ENCODE assay signal across 8 mouse cellular contexts in genomic region chr10:59952152-59952780, GRCm38 (mm10). TPM values are rescaled to one million over a fixed set of nuclear protein-coding genes. Genes with fewer than 3 reads are reported as not detected.
DNase-seq lines count a peak whose midpoint lies in the region; ATAC-seq and TF ChIP-seq lines count a peak whose summit lies in the region.

No protein-coding gene starts in this region.

- H3K4me3 ChIP-seq in G1E (ENCODE audit: low read depth, low read length), result peak overlapping the region; percentile 80
- peak overlapping the region; percentile 74 for H3K4me3 ChIP-seq in intestine, embryonic 15.5 days (replicated peaks)
- peak overlapping the region; percentile 56 to 64 for H3K4me3 ChIP-seq in liver, embryonic 14.5 days (ENCODE audit: insufficient read depth in 1 of 2, low read depth in 2 of 2, low read length in 2 of 2)
- peak overlapping the region; percentile 95 for H3K4me3 ChIP-seq in neural tube, embryonic 13.5 days

- DNase-seq in 3T3-L1 (ENCODE audit: low read depth, low spot score), result peak; percentile 60
- DNase-seq in G1E (ENCODE audit: low spot score), result peak; percentile 34
- DNase-seq in embryo, embryonic 11 days, result peak; percentile 88
- DNase-seq in gastrocnemius, postnatal 4 days (ENCODE audit: low spot score in 2 of 2), result peak; percentile 19 to 37
- no peak for DNase-seq in liver, embryonic 14.5 days (ENCODE audit: low read depth in 3 of 3, low spot score in 3 of 3)
- no peak for DNase-seq in Muller cell, postnatal 12 days (ENCODE audit: inconsistent ontology term)

- H3K4me2 ChIP-seq in intestine, embryonic 15.5 days (replicated peaks), result peak overlapping the region; percentile 84
- peak overlapping the region; percentile 90 for H3K4me2 ChIP-seq in liver, embryonic 14.5 days (ENCODE audit: low read depth)
- H3K4me2 ChIP-seq in neural tube, embryonic 13.5 days, result peak overlapping the region; percentile 98

- no peak for TF ChIP-seq CTCF in G1E (IDR thresholded peaks at IDR 0.05; ENCODE audit: low read depth, low read length)
- TF ChIP-seq CTCF in liver, embryonic 14.5 days (IDR thresholded peaks at IDR 0.05; ENCODE audit: low read depth), result no peak

- H3K36me3 ChIP-seq in G1E (replicated peaks), result peaks cover 13% of the 10 kb centered on the region
- H3K36me3 ChIP-seq in intestine, embryonic 15.5 days, result no peaks in the 10 kb centered on the region
- no peaks in the 10 kb centered on the region for H3K36me3 ChIP-seq in liver, embryonic 14.5 days (replicated peaks; ENCODE audit: control insufficient read depth, insufficient read depth, low read depth)
- no peaks in the 10 kb centered on the region for H3K36me3 ChIP-seq in neural tube, embryonic 13.5 days

- no peak for TF ChIP-seq EP300 in liver, embryonic 14.5 days (IDR thresholded peaks at IDR 0.05; ENCODE audit: low read depth)

- H3K9ac ChIP-seq in intestine, embryonic 15.5 days, result peak overlapping the region; percentile 62
- peak overlapping the region; percentile 32; the same call in 1 of the 2 replicates for H3K9ac ChIP-seq in liver, embryonic 14.5 days (replicated peaks)
- peak overlapping the region; percentile 83 for H3K9ac ChIP-seq in neural tube, embryonic 13.5 days

- no peak for ATAC-seq in G1E (ENCODE audit: extremely low read depth, insufficient number of reproducible peaks, low FRiP score, poor library complexity, severe bottlenecking)
- ATAC-seq in intestine, embryonic 15.5 days, result 0 out of 2 replicates have a peak, but pooled peaks have one; percentile 3
- peak; percentile 38 for ATAC-seq in liver, embryonic 14.5 days (ENCODE audit: insufficient read depth)
- ATAC-seq in neural tube, embryonic 13.5 days (ENCODE audit: low read depth), result peak; percentile 62

- H3K27me3 ChIP-seq in G1E (ENCODE audit: insufficient read depth, low read length), result 0 out of 2 replicates have a peak, but pooled peaks cover 2% of the 10 kb centered on the region
- H3K27me3 ChIP-seq in intestine, embryonic 15.5 days (replicated peaks), result 0 out of 2 replicates have a peak, but pooled peaks cover under 1% of the 10 kb centered on the region
- H3K27me3 ChIP-seq in liver, embryonic 14.5 days (ENCODE audit: control insufficient read depth, insufficient read depth, low read length), result peaks cover 10% of the 10 kb centered on the region
- no peaks in the 10 kb centered on the region for H3K27me3 ChIP-seq in neural tube, embryonic 13.5 days

- 1% methylated on average over 31 of the region's 31 CpGs for WGBS in intestine, embryonic 15.5 days
- under 1% methylated on average over 31 of the region's 31 CpGs for WGBS in liver, embryonic 14.5 days (ENCODE audit: insufficient replicate concordance)
- under 1% methylated on average over 31 of the region's 31 CpGs for WGBS in neural tube, embryonic 13.5 days

- no peaks in the 10 kb centered on the region for H3K9me3 ChIP-seq in G1E (replicated peaks)
- no peaks in the 10 kb centered on the region for H3K9me3 ChIP-seq in intestine, embryonic 15.5 days
- no peaks in the 10 kb centered on the region for H3K9me3 ChIP-seq in liver, embryonic 14.5 days (ENCODE audit: control insufficient read depth, low read length)
- no peaks in the 10 kb centered on the region for H3K9me3 ChIP-seq in neural tube, embryonic 13.5 days

- H3K4me1 ChIP-seq in G1E (ENCODE audit: insufficient read depth, low read depth, low read length), result peaks cover 43% of the 10 kb centered on the region
- peaks cover 33% of the 10 kb centered on the region for H3K4me1 ChIP-seq in intestine, embryonic 15.5 days (replicated peaks)
- H3K4me1 ChIP-seq in liver, embryonic 14.5 days (replicated peaks; ENCODE audit: control insufficient read depth in 2 of 2, insufficient read depth in 2 of 2, low read length in 1 of 2), result peaks cover 0 to 7% of the 10 kb centered on the region in 2 experiments; a peak in 2 of 4 replicates
- H3K4me1 ChIP-seq in neural tube, embryonic 13.5 days (replicated peaks), result peaks cover 58% of the 10 kb centered on the region

- peak overlapping the region; percentile 88 for H3K27ac ChIP-seq in intestine, embryonic 15.5 days
- H3K27ac ChIP-seq in liver, embryonic 14.5 days, result no peak overlapping the region
- peak overlapping the region; percentile 98 for H3K27ac ChIP-seq in neural tube, embryonic 13.5 days (replicated peaks)

RNA-seq across cellular contexts. Expression of gene Ddit4, which starts 0.6 kb away (rescaled TPM):
- total RNA-seq in G1E (2014; fragmentation: Nextera tagmentation) (21.6 and 27.7 TPM in 2 replicates), G1E (2017) (9.9 TPM in 2 replicates)
- polyA plus RNA-seq in G1E (2012), result 21.8 and 28.5 TPM in 2 replicates
- 10 to 100 TPM; 18.6 to 18.7 TPM for total RNA-seq in gastrocnemius, postnatal 4 days (2021)
- polyA plus RNA-seq in intestine, embryonic 15.5 days (2015; fragmentation: Nextera tagmentation; extraction: Ambion mirVana), result 35.4 and 35.7 TPM in 2 replicates
- 2.5 and 3.3 TPM in 2 replicates for polyA plus RNA-seq in liver, embryonic 14.5 days (2012; rRNA removed)
- polyA plus RNA-seq in liver, embryonic 14.5 days (2014; fragmentation: Nextera tagmentation; extraction: Ambion mirVana), result 0.20 and 0.39 TPM in 2 replicates
- 72.8 and 78.2 TPM in 2 replicates for polyA plus RNA-seq in neural tube, embryonic 13.5 days (2015; fragmentation: Nextera tagmentation; extraction: Ambion mirVana)

RNA-seq across cellular contexts. Expression of gene Ascc1, which starts 50.3 kb away (rescaled TPM):
- total RNA-seq in G1E (2014; fragmentation: Nextera tagmentation) (19.3 and 22.2 TPM in 2 replicates), G1E (2017) (14.2 and 19.7 TPM in 2 replicates)
- polyA plus RNA-seq in G1E (2012), result 22.6 and 24.8 TPM in 2 replicates
- 10 to 100 TPM; 13.9 to 16.0 TPM for total RNA-seq in gastrocnemius, postnatal 4 days (2021)
- 45.2 and 45.3 TPM in 2 replicates for polyA plus RNA-seq in intestine, embryonic 15.5 days (2015; fragmentation: Nextera tagmentation; extraction: Ambion mirVana)
- 6.7 and 10.7 TPM in 2 replicates for polyA plus RNA-seq in liver, embryonic 14.5 days (2012; rRNA removed)
- polyA plus RNA-seq in liver, embryonic 14.5 days (2014; fragmentation: Nextera tagmentation; extraction: Ambion mirVana), result 15.7 and 16.8 TPM in 2 replicates
- 41.7 and 44.5 TPM in 2 replicates for polyA plus RNA-seq in neural tube, embryonic 13.5 days (2015; fragmentation: Nextera tagmentation; extraction: Ambion mirVana)

RNA-seq across cellular contexts. Expression of gene Anapc16, which starts 50.7 kb away (rescaled TPM):
- 43.2 and 54.4 TPM in 2 replicates for total RNA-seq in G1E (2014; fragmentation: Nextera tagmentation)
- 26.3 and 28.2 TPM in 2 replicates for total RNA-seq in G1E (2017)
- polyA plus RNA-seq in G1E (2012), result 36.7 and 38.4 TPM in 2 replicates
- total RNA-seq in gastrocnemius, postnatal 4 days (2021), result 10 to 100 TPM; 49.9 to 51.4 TPM
- 99.9 and 101 TPM in 2 replicates for polyA plus RNA-seq in intestine, embryonic 15.5 days (2015; fragmentation: Nextera tagmentation; extraction: Ambion mirVana)
- 26.6 and 29.9 TPM in 2 replicates for polyA plus RNA-seq in liver, embryonic 14.5 days (2012; rRNA removed)
- polyA plus RNA-seq in liver, embryonic 14.5 days (2014; fragmentation: Nextera tagmentation; extraction: Ambion mirVana), result 38.9 and 39.7 TPM in 2 replicates
- polyA plus RNA-seq in neural tube, embryonic 13.5 days (2015; fragmentation: Nextera tagmentation; extraction: Ambion mirVana), result 98.1 and 118 TPM in 2 replicates

Comparison
In these comparisons a context has a peak if more than half of its experiments do, and no peak if none do; other contexts are left out.
1. DNase-seq: peak in 3T3-L1 (single experiment), G1E (single experiment), embryo, embryonic 11 days (single experiment) and gastrocnemius, postnatal 4 days (2 of 2); none in liver, embryonic 14.5 days (0 of 3) and Muller cell, postnatal 12 days (single experiment).
2. H3K9ac ChIP-seq: peak in every context shown above with its lines; median percentile 83 in neural tube, embryonic 13.5 days; 62 in intestine, embryonic 15.5 days; 32 in liver, embryonic 14.5 days.
3. Peak in every context shown above with its lines, with median percentiles within 50 percentile points of each other: H3K4me3 ChIP-seq and H3K4me2 ChIP-seq.